Mouse (Mus musculus) right cerebral cortex, postnatal 36 days (tissue): ENCODE data around the gene Echdc2.
"Not testable (repeated sequence)": the region's sequence is repeated elsewhere in the genome, so short reads cannot be mapped to it uniquely, and the experiment has no call there.

Experiments used
- DNase-seq, 2 experiments: peaks; one replicate each; pipeline ENCODE4 v3.0.0; 2022; ENCODE audit warnings: low spot score in 2 of 2, mixed read lengths in 1 of 2

Echdc2 gene

GRCm38 (mm10) chr4:108165152-108165895 lies at the start of gene Echdc2:
Gene Echdc2, plus strand, starts transcription at chr4:108165437.
- DNase-seq, result no peak

GRCm38 (mm10) chr4:108116466-108116865 lies 48.8 kb upstream of the Echdc2 start:
- DNase-seq, result no peak

DNA sequence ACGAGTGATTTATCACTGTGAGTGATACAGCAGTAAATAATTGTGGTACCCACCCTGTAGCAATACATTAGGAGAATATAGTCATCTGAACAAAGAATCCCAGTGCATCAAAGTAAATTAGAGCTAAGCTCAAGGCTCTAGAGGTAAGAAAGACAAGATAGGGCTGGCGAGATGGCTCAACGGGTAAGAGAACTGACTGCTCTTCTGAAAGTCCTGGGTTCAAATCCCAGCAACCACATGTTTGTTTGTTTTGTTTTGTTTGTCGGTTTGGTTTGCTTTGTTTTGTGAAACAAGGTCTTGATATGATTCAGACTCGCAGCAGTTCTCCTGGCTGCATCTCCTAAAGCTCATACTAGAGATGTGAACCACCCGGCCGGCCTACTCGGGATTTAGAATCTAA lies 47.7 kb upstream of the Echdc2 start:
- DNase-seq, result no peak

- peak; percentile 84 to 88 for DNase-seq
Measured at GRCm38 (mm10) chr4:108117924-108118876, 47.0 kb upstream of the Echdc2 start.

DNA sequence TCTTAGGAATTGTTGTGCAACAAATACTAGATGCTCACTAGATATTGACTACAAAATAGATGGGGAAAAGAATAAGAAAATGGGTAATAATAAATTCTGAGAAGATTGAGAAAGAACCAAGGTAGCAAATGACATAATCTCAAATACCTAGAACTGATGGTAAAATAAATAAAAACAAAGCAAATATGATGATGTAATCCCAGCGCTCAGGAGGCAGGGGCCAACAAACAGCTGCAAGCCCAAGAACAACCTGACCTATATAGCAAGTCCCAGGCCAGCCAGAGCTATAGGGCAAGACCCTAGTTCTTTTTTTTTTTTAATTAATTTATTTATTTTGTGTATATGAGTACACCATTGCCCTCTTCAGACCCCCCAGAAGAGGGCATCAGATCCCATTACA lies 41.1 kb upstream of the Echdc2 start:
- DNase-seq, result no peak

DNA sequence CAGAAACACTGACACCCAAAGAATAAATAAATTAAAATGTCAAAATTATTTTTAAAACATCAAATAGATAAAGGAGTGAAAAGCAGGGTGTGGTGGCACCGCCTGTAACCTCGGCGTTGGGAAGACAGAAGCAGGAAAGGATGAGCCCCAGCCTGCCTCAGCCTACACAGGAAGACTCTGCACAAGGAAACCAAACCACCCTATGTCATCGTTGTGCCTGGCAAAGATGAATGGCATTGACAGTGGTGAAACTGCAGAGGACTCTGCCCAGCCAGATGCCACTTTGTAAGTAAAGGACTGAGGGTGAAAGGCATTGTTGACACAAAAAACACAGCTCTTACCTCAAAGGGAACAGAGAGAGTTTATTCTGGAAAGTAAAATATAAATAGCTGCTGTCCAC lies 39.0 kb upstream of the Echdc2 start:
- DNase-seq, result no peak

DNA sequence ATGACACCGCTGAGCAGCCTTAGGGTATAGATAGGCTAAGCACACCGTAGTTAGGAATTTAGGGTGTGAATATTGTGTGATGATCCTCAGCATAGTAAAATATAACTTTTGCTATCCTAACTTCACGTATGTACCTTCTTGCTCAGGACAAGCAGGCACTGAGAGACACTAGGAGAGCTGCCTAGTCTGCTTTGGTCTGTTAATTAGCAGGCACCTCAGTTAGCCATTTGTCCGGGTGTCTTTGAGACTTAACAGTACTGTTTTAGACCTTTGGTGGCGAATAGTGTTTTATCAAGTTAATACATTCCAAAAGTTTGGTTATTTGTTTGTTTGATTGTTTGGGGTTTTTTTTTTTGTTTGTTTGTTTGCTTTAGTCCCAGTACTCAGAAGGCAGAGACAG lies 37.7 kb upstream of the Echdc2 start:
- DNase-seq, result no peak

GRCm38 (mm10) chr4:108128339-108128738 lies 36.9 kb upstream of the Echdc2 start:
- no peak for DNase-seq

GRCm38 (mm10) chr4:108130452-108130851 lies 34.8 kb upstream of the Echdc2 start:
- DNase-seq, result no peak

DNA sequence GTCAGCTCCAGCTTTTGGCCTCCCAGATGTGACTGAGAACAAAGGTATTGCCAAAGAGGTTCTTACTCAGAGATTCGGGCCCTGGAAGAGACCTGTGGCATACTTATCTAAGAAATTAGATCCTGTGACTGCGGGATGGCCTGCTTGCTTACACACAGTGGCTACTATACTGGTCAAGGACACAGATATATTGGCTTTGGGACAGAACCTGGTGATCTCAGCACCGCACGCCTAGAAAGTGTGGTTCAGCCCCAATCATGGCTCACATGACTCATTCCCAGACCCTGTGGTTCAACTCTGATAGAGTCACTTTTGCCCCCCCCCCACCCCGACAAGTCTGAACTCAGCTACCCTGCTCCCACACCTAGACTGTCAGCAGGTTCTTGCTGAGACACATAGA lies 28.3 kb upstream of the Echdc2 start:
- DNase-seq, result no peak

DNA sequence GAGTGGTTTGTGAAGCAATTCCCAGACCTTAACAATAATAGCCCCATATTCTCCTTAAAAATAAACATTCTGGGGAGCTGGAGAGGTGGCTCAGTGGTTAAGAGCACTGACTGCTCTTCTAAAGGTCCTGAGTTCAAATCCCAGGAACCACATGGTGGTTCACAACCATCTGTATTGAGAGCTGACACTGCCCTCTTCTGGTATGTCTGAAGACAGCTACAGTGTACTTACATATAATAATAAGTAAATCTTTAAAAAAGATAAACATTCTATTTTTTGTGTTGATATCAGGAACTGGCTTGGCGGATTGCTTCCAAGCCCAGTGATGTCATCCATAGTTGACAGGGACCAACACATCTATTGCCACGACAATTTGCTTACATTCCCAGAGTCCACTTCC lies 22.1 kb upstream of the Echdc2 start:
- not testable (repeated sequence) for DNase-seq

GRCm38 (mm10) chr4:108143778-108144177 lies 21.5 kb upstream of the Echdc2 start:
- no peak for DNase-seq

- no peak for DNase-seq
Measured at GRCm38 (mm10) chr4:108144880-108145279, 20.4 kb upstream of the Echdc2 start, which contains the start of gene Scp2. Gene Scp2, minus strand, starts transcription at chr4:108144998.

DNA sequence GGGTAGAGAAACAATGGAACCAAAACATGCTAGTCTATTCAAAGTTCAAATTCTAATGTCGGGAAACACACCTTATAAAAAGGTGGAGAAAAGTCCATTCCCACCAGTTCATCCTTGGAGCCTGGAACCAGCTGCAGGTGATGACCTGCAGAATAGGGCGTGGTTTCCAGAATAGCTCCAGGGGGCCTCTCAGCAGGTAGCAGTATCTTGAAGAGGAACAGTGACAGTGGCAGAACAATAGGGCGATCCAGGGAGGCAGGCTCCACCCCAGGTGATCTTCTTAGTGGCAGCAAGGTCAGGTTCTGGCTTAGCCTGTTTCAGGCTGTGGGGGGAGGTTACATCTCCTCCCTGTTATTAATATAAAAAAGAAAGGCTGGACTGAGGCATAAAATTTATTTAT lies 19.7 kb upstream of the Echdc2 start:
- not testable (repeated sequence) for DNase-seq

DNA sequence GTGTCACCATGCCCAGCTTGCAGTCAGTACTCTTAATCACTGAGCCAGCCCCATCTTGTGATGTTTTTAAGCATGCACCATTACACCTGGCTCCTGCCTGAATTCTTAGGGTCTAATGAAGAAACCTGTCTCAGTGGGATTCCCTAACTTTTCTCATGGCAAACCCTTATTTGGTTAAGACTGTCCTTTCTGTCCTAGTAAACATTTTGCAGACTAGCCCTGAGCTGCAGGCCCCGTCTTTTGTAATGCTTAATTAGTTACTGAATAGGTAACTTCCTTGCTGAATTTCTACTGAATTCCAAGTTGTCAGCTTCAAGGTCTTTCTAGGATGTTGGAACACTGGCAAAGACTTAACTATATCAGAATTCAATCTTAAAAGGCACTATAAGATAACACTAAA lies 10.1 kb upstream of the Echdc2 start:
- DNase-seq, result not testable (repeated sequence)

DNA sequence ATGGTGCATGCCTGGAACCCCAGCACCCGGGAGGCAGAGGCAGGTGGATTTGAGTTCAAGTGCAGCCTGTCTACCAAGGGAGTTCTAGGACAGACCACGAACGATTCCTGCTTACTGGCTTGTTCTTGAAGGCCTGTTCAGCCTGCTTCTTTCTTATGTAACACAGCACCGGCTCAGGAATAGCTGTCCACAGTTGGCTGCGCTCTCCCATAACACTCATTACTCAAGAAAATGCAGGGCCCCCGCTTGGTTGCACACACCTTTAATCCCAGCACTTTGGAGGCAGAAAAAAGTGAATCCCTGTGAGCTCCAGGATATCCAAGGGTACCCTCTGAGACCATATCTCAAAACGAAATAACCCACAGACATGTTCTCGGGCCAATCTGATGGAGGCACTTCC lies 3.3 kb upstream of the Echdc2 start:
- DNase-seq, result no peak

GRCm38 (mm10) chr4:108163291-108163690 lies 1.9 kb upstream of the Echdc2 start:
- DNase-seq, result no peak

DNA sequence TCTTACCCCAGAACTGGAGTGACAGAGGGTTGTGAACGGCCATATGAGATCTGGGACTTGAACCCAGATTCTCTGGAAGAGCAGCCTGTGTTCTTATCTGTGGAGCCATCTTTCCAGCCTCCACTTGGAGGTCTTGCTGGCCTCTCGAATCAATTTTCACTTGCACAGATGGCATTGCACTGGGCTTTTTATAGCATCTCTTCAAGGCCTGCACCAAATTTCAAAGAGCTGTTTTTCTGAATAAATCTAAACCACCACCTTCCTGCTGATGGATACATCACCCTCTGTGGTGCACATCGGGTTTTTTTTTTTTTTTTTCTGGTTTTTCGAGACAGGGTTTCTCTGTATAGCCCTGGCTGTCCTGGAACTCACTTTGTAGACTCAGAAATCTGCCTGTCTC lies 1.6 kb downstream of the Echdc2 start:
- no peak for DNase-seq

DNA sequence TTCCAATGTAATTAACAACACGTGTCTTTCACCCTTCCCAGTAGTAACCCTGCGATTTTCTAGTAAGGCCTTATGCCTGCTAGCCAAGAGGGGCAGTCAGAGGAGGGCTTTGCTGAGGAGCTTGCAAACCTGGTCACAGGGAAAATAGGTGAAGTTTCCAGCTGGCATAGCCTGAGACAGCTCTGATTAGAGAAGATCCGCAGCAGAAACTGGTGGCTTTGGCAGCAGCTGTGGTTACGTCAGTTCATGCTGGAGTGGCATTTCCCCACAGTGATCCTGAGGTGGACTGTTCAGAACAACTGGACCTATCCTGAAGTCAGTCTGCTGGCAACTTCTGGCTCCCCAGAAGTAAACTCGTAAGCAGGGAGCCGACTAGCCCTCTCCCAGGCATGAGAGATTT lies 2.8 kb downstream of the Echdc2 start:
- DNase-seq, result no peak

DNA sequence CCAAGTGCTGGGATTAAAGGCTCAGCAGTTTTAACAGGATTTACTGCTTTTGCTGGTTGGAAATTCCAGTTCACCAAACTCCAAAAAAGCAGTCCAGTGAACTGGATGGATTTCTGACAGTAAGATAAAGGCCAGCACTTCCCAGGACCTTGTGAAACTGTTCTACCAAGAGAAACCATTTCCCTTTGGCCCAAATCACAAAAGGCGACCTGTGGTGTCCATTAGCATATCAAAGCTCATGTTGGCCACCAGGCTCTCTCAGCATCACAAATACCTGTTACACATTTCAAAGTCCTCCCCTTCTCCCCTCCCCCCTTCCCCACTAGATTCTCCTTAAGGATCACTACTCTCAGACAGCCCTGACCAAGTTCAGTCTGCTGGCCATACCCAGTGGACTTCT lies 17.0 kb downstream of the Echdc2 start:
- DNase-seq, result no peak

DNA sequence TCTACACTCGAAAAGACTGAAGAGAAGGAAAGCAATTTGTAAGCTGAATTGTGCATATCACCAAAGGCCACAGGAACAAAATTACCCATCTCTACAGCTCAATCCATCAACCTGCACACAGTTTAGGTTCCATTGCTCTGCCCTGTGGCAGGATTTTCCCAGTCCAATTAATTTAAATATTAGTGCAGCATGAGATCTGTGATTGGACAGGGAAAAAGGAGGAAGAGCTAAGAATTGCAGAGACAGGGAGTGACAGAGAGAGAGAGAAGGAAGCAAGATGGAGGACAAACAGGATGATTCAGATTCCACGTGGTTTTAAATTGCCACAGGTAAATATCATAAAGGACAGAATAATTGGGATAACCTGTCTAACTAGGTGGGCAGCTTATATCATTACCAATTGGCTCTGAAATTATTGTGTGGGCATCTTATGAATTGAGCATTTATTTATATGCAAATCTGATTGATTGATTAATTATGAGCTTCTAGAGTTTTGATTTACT lies 27.6 kb downstream of the Echdc2 start:
- no peak for DNase-seq

GRCm38 (mm10) chr4:108196277-108196855 lies 31.1 kb downstream of the Echdc2 start:
- DNase-seq, result no peak
